Mouse (Mus musculus): Measurements from ENCODE around the gene Dlg2.

The Dlg2 gene

DNA sequence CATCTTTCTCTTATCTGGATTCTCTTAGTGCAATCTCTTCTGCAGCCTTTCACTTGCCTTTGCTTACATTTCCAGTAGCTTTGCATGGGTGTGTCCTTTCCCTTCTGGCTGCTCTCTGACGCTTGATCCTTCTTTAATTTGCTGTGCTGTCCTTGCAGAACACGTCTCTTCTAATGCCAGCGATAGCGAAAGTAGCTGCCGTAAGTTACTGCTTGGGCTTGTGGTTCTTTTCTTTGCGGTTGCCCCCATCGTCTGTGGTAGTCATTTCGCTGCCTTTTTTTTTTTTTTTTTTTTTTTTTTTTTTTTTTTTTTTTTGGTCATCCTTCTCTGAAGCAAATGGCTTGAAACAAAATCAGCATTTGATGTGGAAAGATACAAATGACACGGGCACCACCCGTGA, 1944.0 kb downstream of the Dlg2 start:
- no peak for DNase-seq

DNA sequence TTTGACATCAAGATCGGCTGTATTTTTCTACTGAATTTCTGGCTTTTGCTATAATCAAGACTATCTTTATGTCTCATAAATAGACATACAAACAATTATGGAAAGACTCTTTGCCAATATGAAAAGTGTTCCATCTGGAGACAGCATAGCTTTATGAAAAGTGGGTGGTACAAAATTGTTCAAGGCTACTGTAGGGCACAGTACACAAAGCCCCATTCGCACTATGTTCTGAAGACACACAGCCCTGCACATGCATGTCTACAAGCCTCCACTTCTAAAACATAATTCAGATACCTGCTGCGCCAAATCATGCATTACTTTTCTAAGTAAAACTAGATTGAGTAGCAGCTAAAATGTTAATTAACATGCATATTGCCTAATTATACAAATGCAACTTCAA, 1946.5 kb downstream of the Dlg2 start:
- no peak for DNase-seq

DNA sequence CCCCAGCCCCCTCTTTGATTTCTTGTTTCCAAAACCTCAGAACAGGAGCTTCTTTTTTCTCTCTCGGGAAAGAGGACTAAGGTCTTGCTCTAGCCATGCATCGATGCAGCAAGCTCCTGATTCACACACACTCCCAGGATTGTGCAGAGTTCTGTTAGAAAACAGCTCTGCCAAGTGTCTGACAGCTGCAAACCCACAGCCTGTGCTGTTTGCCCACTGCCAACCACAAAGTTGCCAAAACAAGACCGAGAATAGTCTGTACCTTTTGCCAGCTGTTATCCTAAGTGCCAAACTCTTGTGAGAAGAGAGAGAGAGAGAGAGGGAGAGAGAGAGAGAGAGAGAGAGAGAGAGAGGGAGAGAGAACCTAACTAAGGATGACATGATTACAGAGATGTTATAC, 1948.2 kb downstream of the Dlg2 start:
- DNase-seq = no peak

DNA sequence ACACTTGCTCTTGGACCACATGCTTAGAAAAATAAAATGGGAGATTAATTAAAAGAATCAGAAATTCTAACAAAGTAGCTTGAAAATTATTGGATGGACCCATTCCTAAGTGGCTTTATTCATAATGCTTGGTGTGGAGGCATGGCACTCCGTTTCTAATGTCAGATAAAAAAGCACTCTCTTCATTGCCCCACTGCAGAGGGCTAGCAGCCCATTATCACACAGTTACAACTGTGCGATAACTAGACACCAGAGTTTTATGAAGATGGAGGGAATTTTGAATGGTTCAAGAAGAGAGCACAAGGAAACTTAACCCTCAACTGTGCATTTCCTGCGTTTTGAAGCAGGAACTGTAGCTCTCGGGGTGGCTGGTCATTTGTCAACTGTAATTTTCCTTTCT, 1950.8 kb downstream of the Dlg2 start:
- DNase-seq = no peak

DNA sequence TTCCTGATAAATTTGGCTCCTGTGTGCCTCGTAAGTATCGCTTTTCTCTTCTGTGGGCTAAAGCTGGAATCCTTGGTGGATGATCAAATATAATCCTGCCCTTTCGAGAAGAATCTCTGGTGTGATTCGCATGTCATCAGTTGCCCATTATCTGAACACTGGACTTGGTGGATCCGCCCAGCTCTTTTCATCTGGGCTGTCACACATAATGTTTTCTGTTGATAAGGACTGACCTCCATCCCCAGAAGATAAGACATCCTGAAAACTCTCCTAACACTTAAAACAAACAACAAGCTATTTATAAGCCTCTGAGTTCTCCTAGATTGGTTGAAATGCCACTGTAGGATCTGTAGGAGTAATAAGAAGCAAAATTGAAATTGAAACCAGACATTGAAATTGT, 1952.2 kb downstream of the Dlg2 start:
- no peak for DNase-seq

DNA sequence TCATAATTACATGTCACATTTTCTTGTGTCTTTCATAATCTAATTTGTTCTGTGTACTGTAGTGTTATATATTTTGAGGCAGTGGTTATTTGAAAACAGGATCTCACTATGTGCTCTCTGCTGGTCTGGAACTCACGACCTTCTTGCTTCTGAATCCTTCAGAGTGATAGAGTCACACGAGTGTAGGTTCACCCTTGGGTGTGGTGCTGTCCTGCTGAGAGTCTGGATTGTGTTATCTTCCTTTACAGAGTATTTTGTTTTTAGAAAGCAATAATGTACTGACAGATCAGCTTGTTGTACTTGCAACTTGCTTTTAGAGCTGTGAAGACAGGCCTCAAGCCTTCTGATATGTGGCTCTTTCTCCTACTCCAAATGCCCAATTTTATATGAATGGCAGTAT, 1953.8 kb downstream of the Dlg2 start:
- no peak for DNase-seq

DNA sequence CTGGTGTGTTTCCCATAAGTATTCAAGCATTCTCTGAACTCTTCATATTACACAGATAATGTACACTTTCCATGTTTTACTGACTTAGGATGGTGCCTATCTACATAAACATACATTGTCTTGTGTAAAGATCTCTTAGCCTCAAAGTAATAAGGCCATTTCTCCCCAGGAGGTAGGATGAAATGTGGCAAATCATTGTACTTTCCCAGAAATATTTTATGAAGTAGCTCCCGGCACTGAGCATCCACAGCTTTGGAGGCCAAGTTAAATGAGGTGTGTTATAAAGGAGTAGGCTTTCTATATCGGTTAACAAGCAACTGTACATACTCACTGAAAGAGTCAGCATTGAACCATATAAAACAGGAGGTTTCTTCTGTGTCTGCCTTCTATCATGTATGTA, 1960.7 kb downstream of the Dlg2 start:
- DNase-seq = no peak

DNA sequence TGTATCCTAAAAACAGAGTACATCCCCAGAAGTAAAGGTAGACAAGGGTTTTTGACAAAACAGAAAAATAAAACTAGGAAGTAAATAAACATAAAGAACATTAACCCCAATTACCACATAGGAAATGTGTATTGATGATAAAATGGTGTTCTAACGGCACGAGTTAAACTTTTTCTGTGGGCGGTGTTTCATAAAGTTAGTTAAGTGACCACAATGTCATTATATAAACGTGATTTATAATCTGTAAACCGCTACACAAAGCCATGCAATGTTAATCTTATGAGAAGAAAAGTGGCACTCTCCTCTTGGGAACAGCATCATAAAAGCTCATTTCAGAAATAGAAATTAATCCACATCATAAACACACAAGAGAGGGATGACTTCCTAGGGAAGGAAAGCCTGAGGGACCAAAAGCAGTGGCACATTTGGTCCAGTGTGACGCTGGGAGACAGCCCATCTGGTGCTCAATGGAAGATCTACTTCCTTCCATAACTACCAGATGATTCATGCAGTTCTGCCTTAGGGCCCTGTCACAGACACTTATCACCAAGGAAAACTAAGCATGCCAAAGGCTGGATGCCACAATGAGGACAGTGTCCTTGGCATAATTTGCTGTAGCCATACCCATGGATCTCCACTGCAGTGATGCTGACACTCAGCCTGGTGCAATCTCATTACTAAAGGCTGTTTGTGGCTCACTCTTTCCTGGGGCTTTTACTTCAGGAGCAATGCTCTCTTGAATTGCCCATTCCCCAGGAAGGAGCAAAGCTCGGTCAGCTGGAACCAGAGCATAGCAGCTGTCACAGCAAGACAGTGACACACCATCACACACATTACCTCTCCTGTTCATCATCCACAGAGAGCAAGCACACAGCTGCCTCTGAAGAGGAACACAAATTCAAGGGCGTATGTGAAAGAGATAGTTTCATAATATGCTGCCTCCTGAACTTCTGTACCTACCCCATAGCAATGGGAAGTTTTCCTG, 1963.3 kb downstream of the Dlg2 start:
- no peak for DNase-seq

DNA sequence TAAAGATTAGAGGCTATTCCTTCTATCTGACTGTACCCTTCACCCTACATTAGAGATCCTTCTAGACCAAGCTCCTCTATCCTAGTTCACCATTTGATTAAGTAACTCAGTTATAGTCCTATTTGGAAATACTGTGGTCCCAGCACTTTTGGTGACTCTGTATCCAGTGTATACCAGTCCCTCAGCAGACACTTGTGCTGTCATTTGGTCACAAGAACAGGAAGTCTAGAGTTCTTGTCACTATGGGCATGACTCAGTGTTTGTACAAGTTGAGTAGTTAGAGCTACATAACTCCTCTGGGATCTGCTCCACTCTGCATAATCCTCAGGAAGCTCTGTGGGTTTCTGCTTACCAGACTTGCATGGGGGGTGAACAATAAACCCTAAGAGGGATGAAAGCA, 1965.1 kb downstream of the Dlg2 start:
- DNase-seq = no peak

DNA sequence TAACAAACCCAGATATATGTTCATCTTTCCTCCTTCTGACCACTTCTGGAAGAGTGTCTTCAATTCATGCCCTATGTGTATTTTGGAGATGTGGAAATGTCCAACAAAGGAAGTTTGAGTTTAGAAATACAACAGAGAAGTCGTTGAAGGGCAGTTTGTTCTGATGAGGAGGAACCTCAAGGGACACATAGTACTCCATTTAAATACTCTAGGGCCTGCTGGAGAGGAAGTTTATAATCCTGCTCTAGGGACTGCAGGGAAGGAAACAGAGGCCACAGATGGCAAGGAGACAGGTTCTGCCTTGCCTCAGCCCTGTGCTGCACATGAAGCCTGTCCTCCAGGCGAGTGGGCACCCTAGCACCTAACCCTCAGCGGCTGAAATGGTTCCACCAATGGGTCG, 1965.6 kb downstream of the Dlg2 start:
- no peak for DNase-seq

DNA sequence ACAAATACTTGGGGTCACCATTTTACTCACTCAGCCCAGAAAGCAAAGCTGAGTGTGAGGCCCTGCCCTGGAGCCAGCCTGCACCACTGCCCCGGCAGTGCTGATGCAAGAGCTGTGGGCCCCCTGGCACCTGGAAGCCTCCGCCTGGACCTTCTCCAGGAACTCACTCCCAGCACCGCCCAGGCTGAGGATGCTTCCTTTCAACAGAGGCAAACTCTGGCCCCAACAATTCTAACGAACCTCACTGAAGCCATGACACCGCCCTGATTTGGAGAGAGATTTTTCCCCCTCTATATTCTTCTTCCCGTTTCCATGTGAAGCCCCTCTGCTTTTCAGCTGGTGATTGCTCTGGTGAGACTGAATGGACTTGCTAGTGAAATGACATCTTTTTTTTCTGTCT, 1971.5 kb downstream of the Dlg2 start:
- no peak for DNase-seq

DNA sequence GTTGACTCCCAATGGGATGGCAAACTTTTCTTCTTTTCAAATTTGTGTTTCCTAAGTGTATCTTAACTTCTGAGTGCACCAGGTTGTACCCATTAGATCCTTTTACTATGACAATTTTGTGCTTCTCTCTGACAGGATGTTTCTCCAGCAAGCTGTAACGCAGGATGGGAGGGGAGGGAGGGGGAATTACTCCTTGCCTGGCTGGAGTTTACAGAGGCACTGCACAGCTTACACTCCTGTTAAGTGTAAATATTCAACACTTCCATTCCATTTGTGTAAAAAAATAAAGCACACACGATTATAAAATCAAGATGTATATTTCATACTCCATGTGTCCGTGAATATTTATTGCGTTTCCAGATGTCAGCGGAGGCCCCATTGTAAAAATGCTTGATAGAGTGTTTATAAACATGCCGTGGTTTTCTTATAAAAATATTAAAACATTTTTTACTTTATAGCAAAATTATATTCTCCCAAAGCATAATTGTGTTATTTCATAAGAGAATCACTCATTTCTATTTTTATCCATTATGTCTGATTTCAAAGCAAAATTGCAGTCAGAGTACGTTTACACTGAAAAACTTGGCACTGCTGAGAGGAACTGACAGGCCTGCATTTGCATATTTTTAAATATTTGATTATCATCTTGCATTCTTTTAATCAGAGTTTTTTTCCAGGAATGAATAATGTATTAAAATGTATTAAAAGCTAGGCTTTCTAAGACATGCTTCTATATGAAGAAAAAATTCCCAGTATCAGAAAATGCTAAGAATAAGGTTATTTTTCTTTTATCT, 1972.5 kb downstream of the Dlg2 start:
- no peak for DNase-seq

DNA sequence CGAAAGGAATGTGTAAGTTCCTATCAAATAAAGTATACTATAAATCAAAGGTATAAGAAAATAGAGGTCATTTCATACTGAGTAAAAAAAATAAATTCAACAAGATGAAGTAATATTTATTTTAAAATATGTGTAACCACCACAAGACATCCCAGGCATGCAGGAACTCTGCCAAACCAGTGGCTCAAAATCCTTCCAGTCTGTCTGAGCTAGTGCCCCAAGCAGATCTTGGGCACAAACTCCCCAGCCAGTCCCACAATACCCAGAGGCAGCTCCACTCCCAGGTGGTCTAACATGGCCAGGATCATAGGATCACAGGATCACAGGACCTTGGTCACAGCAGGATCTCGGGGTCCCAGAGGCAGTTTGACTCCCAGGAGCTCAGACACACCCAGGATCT, 1977.7 kb downstream of the Dlg2 start:
- no peak for DNase-seq

DNA sequence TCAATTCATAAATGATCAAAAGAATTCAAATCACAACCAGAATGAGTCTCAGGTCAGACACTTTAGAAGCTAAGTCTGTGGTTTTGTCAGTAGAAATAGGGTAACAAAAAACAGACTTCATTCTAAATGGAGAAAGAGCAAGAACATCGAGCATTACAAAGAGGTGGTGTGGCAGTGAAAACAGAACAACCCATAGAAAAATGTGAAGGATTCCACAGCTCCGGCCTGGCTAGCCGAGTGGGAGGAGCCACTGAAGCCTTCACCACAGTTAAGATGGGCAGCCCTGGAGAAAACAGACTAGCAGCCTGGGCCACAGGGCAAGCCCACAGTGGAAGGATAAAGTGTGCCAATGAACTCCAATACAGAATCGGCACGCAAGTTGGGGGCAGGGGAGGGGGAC, 1979.5 kb downstream of the Dlg2 start:
- DNase-seq = no peak

DNA sequence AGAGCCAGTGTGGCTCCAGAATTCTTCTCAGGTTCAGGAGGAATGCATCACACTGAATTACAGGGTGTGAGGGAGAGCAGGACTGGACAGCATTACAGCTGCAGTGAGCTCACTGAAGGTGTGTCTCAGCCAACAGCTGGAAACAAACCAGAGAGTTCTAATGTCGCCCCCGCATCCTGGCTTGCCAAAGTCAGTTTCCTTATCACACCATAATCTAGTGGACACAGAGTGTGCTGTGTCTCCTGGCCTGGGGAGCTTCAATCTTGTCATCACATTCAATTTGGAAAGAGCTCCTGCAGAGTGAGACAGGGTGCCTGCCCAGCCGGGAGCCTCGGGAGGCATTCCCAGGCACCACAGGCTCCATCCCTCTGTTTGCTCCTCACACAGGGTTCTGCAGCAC, 1981.3 kb downstream of the Dlg2 start:
- DNase-seq = no peak

DNA sequence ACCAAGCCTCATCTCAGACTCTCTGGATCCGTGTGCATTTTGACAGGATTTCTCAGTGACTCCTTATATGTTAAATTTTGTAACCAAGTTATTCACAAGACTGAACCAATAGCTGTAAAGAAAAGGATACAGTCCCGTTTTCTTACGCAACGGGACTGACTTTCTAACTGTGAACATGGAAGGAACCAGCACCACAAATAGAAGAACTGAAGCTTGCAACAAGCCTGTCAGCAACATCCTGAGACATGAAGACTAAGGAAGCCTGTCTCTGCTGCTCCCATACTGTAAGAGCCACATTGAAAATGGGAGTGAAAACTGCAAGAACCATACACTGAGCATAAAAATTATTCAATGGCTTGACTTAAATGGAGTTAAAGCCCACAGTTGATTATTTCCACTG, 1981.8 kb downstream of the Dlg2 start:
- no peak for DNase-seq

DNA sequence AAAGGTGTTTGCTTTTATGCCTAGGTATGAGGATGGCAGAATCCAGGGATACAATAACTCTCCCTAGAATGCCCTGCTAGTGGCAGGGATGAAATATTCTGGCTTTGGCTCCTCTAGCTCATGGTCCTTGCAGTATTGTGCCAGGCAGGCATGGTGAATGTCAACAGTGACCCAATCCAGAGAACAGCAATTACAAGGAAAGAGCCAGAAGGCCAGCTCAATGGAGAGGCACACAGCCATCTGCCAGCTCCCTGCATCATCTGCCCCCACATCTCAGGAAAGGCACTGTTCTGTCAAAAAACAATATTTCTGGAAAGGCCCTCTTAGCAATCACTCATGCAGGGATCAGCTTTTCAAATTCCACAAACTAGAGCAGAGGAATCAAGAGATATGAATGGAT, 1984.1 kb downstream of the Dlg2 start:
- DNase-seq = no peak

DNA sequence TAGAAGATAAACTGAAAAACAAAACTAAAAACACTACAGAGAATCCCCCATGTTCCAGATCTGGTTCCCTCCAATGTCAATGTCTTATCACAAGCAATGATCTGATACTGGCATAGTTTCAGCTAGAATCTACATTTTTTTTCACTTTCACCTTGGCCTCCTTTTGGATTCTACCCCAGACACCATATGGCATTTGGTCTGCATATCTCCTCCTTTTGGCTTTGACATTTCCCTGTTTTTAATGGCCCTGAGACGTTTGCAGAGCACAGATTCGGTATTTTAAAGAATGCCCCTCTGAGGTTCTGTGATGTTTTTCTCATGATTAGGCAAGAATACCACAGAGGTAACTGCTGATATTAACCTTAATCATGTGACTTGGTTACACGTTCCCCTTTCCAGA, 1984.8 kb downstream of the Dlg2 start:
- DNase-seq = no peak

DNA sequence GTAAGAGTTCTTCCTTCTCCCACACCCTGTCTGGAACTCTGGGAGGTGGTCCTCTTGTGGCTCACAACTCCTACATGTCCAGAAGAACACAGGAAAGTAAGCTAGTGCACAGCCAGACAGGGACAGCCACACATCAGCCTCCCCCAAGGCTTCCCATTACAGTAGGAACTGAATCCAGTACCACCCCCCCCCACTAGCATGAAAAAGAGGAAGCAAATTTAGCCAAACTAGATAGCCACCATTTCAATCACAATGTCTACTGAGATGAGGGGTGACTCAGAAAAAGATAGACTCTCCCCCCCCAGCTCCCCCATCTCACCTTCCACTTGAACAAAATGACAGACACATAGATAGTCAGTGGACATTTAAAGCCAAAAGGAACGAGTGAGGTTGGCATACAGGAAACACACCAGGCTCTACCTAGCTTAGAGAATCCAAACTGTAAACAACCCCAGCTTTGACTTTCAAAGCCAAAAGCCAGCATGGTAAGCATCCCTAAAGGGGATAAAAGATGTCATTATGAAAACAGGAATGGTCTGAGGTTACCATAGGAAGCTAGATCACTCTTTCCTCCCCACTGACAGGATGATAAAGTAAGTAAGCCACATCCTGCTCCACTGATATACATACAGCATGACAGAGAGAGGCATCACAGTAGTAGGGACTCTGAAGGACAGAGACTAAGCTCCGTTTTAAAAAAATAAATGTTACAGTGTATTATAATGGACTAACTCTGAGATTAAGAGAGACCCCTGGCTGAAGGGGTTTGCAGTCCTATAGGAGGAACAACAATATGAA, 1986.8 kb downstream of the Dlg2 start:
- DNase-seq = no peak

DNA sequence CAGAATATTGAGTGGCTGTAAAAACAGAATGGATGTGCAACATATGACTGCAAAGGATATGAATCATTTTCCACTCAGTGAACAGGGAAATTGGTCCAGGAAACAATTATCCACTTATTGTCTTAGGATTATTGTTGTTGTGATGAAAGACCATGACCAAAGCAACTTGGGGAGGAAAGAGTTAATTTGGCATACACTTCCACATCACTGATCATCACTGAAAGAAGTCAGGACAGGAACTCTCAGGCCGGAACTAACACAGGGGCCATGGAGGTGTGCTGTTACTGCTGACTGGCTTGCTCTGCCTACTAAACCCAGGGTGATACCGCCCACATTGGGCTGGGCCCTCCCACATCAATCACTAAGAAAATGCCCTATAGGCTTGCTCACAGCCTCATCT, 1987.8 kb downstream of the Dlg2 start:
- no peak for DNase-seq

DNA sequence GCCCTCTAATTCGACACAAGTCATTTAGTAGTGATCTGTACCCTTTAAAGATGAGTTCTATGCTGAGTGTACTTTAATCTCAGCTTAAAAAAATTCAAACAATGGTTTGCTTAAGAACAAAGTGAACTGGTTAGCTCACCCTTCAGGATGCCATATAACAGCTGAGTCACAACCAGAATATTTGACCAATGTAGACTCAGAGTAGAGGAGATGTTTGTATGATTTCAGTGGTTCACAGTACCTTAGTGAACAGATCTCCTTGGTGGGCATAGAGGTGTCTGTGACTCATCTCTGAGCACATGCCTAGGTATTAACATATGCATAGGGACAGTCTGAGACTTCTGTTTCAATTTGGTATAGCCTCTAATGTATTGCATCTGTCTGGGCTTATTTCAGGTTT, 2002.7 kb downstream of the Dlg2 start:
- DNase-seq = no peak

DNA sequence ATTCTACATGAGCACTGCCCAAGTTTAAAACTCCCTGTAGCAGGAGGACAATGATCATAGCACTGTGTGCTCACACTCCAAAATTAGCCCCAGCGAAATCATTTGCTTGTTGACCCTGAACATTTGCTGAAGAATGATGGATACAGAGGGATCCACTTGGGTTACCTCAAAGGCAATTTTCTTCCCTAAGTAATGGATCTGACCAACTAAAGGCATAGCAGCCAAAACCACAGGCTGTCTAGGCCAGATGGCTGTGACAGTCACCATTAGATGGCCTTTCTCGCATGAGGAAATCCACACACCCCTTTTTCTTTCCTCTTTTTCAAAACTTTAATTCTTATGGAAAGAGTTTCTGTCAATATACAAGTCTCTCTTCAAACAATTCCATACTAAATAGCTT, 2003.3 kb downstream of the Dlg2 start:
- no peak for DNase-seq

DNA sequence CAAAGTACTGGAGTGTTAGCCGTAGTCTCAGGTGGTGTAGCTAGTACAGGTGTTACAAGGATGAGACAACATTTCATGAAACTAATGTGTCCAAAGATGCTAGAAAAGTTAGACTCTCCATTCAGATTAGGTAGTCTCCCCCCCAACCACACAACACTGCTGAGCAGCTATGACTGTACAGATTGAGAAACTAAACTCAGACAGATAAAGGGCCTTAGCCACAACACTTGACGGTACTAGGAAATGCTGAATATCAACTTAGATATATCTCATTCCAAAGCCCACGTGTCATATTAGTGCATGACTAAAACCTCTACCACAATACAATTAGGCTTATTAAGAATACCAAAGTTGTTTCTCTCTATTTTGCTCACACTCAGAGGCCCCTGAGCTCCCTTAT, 2006.9 kb downstream of the Dlg2 start:
- DNase-seq = no peak
